Mouse (Mus musculus): ENCODE measurements at regions not wholly inside any gene's neighbourhood (a gene's known extent, or its start where the extent isn't known, plus 50 kb on each side); places are given as distances from the start of the nearest gene placed in this dataset.

- in situ Hi-C loops (cut with MboI; ENCODE audit: low sequenced_read_pairs in 2 of 2, unreplicated experiment in 2 of 2) = no loop called here
- Histone ChIP-seq H3K36me3 (ENCODE audit: control insufficient read depth, insufficient read depth, low read length, poor library complexity, severe bottlenecking) (no peaks in the 10 kb centered on the region), H3K27ac (ENCODE audit: insufficient read depth, low read depth, low read length, poor library complexity, severe bottlenecking) (no peak overlapping the region), H3K9ac (ENCODE audit: insufficient read depth, low read depth, low read length, poor library complexity, severe bottlenecking) (no peak overlapping the region), H3K4me1 (ENCODE audit: control insufficient read depth in 2 of 2, insufficient read depth in 2 of 2, low read length in 2 of 2, poor library complexity in 1 of 2) (no peaks in the 10 kb centered on the region), H3K4me3 (ENCODE audit: insufficient read depth in 1 of 2, low read depth in 1 of 2, low read length in 2 of 2, poor library complexity in 1 of 2, severe bottlenecking in 1 of 2) (no peak overlapping the region), H3K9me3 (ENCODE audit: control insufficient read depth, insufficient read depth, low read depth, low read length) (no peaks in the 10 kb centered on the region)
- no peak for DNase-seq (ENCODE audit: low read depth, low spot score)
- no peak for TF ChIP-seq ZC3H11A (IDR thresholded peaks at IDR 0.05; ENCODE audit: borderline replicate concordance, low read depth, low read length)
Measured at GRCm38 (mm10) chr10:11938164-11938563, 595.0 kb downstream of the Epm2a start.

DNA sequence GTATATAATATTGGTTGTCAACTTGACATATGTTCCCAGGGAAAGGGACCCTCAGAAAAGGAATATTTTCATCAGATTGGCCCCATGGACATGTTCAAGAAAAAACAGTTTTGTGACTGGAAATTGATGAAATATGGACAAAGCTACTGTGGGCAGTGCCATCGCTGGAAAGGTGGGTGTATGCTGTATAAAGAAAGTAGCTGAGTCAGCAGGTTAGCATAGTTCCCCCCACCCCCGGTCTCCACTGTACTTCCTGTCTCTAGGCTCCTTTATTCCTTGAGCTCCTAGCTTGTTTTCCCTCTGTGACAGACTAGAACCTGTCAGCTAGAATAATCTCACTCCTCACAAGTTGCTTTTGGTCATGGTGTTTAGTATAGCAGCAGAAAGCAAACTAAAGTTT, 599.6 kb downstream of the Epm2a start:
- no peak for DNase-seq (ENCODE audit: low read depth, low spot score)

DNA sequence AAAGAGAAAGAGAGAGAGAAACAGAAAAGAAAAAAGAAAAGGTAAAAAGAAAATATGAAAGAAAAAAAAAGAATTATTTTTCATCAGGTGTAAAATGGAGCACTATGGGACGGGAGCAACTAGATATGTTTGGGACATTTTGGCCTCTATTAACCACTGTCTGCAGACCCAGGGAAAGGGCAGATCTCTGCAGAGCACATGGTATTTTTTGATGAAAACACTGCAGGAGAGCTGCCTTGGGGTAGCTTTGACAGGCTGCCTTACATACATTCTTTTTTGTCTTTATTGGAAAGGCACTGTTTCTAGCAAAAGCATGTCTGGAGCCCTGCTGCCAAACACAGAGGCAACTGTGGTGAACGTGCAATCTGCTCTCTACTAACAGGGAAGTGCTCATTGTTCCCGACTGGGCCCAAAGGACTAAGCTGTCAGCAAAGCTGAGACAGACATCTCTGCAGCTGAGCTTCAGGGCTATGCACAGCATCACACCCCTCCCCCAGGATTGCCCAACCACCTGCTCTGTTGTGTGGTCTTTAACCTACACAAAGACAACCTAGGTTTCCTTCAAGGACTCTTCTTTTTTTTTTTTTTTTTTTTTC, 617.2 kb downstream of the Epm2a start:
- H3K4me1 ChIP-seq (ENCODE audit: control insufficient read depth in 2 of 2, insufficient read depth in 2 of 2, low read length in 2 of 2, poor library complexity in 1 of 2) = no peaks in the 10 kb centered on the region
- TF ChIP-seq ZC3H11A (IDR thresholded peaks at IDR 0.05; ENCODE audit: borderline replicate concordance, low read depth, low read length) = no peak
- H3K9me3 ChIP-seq (ENCODE audit: control insufficient read depth, insufficient read depth, low read depth, low read length) = no peaks in the 10 kb centered on the region
- H3K9ac ChIP-seq (ENCODE audit: insufficient read depth, low read depth, low read length, poor library complexity, severe bottlenecking) = no peak overlapping the region
- peak; percentile 21 for DNase-seq (ENCODE audit: low read depth, low spot score)
- H3K36me3 ChIP-seq (ENCODE audit: control insufficient read depth, insufficient read depth, low read length, poor library complexity, severe bottlenecking) = no peaks in the 10 kb centered on the region
- no peak overlapping the region for H3K4me3 ChIP-seq (ENCODE audit: insufficient read depth in 1 of 2, low read depth in 1 of 2, low read length in 2 of 2, poor library complexity in 1 of 2, severe bottlenecking in 1 of 2)
- no peak overlapping the region for H3K27ac ChIP-seq (ENCODE audit: insufficient read depth, low read depth, low read length, poor library complexity, severe bottlenecking)
- in situ Hi-C loops (cut with MboI; ENCODE audit: low sequenced_read_pairs in 2 of 2, unreplicated experiment in 2 of 2) = no loop called here

More for the DNA sequence above, 599.6 kb downstream of the Epm2a start:
- Histone ChIP-seq H3K9me3 (ENCODE audit: control insufficient read depth, insufficient read depth, low read depth, low read length) (no peaks in the 10 kb centered on the region), H3K9ac (ENCODE audit: insufficient read depth, low read depth, low read length, poor library complexity, severe bottlenecking) (no peak overlapping the region), H3K4me1 (ENCODE audit: control insufficient read depth in 2 of 2, insufficient read depth in 2 of 2, low read length in 2 of 2, poor library complexity in 1 of 2) (no peaks in the 10 kb centered on the region), H3K27ac (ENCODE audit: insufficient read depth, low read depth, low read length, poor library complexity, severe bottlenecking) (no peak overlapping the region), H3K4me3 (ENCODE audit: insufficient read depth in 1 of 2, low read depth in 1 of 2, low read length in 2 of 2, poor library complexity in 1 of 2, severe bottlenecking in 1 of 2) (no peak overlapping the region), H3K36me3 (ENCODE audit: control insufficient read depth, insufficient read depth, low read length, poor library complexity, severe bottlenecking) (no peaks in the 10 kb centered on the region)
- peak; percentile 91 for TF ChIP-seq MAFK (IDR thresholded peaks at IDR 0.05; ENCODE audit: insufficient read depth, low read depth, low read length)
- TF ChIP-seq CHD2 (IDR thresholded peaks at IDR 0.05; ENCODE audit: low read depth, low read length) = no peak
- in situ Hi-C loops (cut with MboI; ENCODE audit: low sequenced_read_pairs in 2 of 2, unreplicated experiment in 2 of 2) = no loop called here

- H3K9me3 ChIP-seq (ENCODE audit: control insufficient read depth, insufficient read depth, low read depth, low read length) = no peaks in the 10 kb centered on the region
- TF ChIP-seq MAFK (IDR thresholded peaks at IDR 0.05; ENCODE audit: insufficient read depth, low read depth, low read length) (no peak), CHD2 (IDR thresholded peaks at IDR 0.05; ENCODE audit: low read depth, low read length) (no peak), ZNF384 (IDR thresholded peaks at IDR 0.05; ENCODE audit: low read depth, low read length) (no peak)
- H3K27ac ChIP-seq (ENCODE audit: insufficient read depth, low read depth, low read length, poor library complexity, severe bottlenecking) = no peak overlapping the region
- H3K36me3 ChIP-seq (ENCODE audit: control insufficient read depth, insufficient read depth, low read length, poor library complexity, severe bottlenecking) = no peaks in the 10 kb centered on the region
- H3K9ac ChIP-seq (ENCODE audit: insufficient read depth, low read depth, low read length, poor library complexity, severe bottlenecking) = no peak overlapping the region
- DNase-seq (ENCODE audit: low read depth, low spot score) = no peak
- in situ Hi-C loops (cut with MboI; ENCODE audit: low sequenced_read_pairs in 2 of 2, unreplicated experiment in 2 of 2) = no loop called here
- H3K4me1 ChIP-seq (ENCODE audit: control insufficient read depth in 2 of 2, insufficient read depth in 2 of 2, low read length in 2 of 2, poor library complexity in 1 of 2) = no peaks in the 10 kb centered on the region
- H3K4me3 ChIP-seq (ENCODE audit: insufficient read depth in 1 of 2, low read depth in 1 of 2, low read length in 2 of 2, poor library complexity in 1 of 2, severe bottlenecking in 1 of 2) = no peak overlapping the region
Measured at GRCm38 (mm10) chr10:12004966-12005365, 661.8 kb downstream of the Epm2a start.

- H3K27ac ChIP-seq (ENCODE audit: insufficient read depth, low read depth, low read length, poor library complexity, severe bottlenecking) = no peak overlapping the region
- no peaks in the 10 kb centered on the region for H3K9me3 ChIP-seq (ENCODE audit: control insufficient read depth, insufficient read depth, low read depth, low read length)
- no peak overlapping the region for H3K9ac ChIP-seq (ENCODE audit: insufficient read depth, low read depth, low read length, poor library complexity, severe bottlenecking)
- in situ Hi-C loops (cut with MboI; ENCODE audit: low sequenced_read_pairs in 2 of 2, unreplicated experiment in 2 of 2) = no loop called here
- no peak for TF ChIP-seq MAFK (IDR thresholded peaks at IDR 0.05; ENCODE audit: insufficient read depth, low read depth, low read length)
- TF ChIP-seq CHD2 (IDR thresholded peaks at IDR 0.05; ENCODE audit: low read depth, low read length) = no peak
- peak; percentile 95 for TF ChIP-seq ZNF384 (IDR thresholded peaks at IDR 0.05; ENCODE audit: low read depth, low read length)
- no peak for TF ChIP-seq HCFC1 (IDR thresholded peaks at IDR 0.05; ENCODE audit: borderline replicate concordance, insufficient read depth, low read length)
- no peak for TF ChIP-seq ZC3H11A (IDR thresholded peaks at IDR 0.05; ENCODE audit: borderline replicate concordance, low read depth, low read length)
- DNase-seq (ENCODE audit: low read depth, low spot score) = no peak
- H3K36me3 ChIP-seq (ENCODE audit: control insufficient read depth, insufficient read depth, low read length, poor library complexity, severe bottlenecking) = no peaks in the 10 kb centered on the region
- H3K4me3 ChIP-seq (ENCODE audit: insufficient read depth in 1 of 2, low read depth in 1 of 2, low read length in 2 of 2, poor library complexity in 1 of 2, severe bottlenecking in 1 of 2) = no peak overlapping the region
- no peaks in the 10 kb centered on the region for H3K4me1 ChIP-seq (ENCODE audit: control insufficient read depth in 2 of 2, insufficient read depth in 2 of 2, low read length in 2 of 2, poor library complexity in 1 of 2)
Measured at GRCm38 (mm10) chr10:12005889-12006288, 662.7 kb downstream of the Epm2a start.

Measured in ES-E14 (cell line).